Mouse (Mus musculus) CD4-positive, CD25-positive, alpha-beta regulatory T cell, adult 4 months (primary cell): ENCODE results near the gene Zcwpw1. TPM values are rescaled to one million over a fixed set of nuclear protein-coding genes. Genes with fewer than 3 reads are reported as not detected.
"Not testable (repeated sequence)": the region's sequence is repeated elsewhere in the genome, so short reads cannot be mapped to it uniquely, and the experiment has no call there.

ENCODE experiments used
- ATAC-seq: one replicate; pipeline ENCODE4 v1.8.0; 2017
- polyA plus RNA-seq, 2 experiments: library from polyadenylated mRNA; unstranded; fragments of 100-300 nt; shearing (Covaris generic); gene quantifications; one replicate each; pipeline ENCODE4 v1.2.1; 2017

Zcwpw1 gene
- polyA plus RNA-seq, 2 experiments from 2014 or later, result 15.2 to 24.8 TPM

- no peak for ATAC-seq
These were observed 49.0 kb downstream of the Zcwpw1 start for GRCm38 (mm10) chr5:137836611-137837010.

DNA sequence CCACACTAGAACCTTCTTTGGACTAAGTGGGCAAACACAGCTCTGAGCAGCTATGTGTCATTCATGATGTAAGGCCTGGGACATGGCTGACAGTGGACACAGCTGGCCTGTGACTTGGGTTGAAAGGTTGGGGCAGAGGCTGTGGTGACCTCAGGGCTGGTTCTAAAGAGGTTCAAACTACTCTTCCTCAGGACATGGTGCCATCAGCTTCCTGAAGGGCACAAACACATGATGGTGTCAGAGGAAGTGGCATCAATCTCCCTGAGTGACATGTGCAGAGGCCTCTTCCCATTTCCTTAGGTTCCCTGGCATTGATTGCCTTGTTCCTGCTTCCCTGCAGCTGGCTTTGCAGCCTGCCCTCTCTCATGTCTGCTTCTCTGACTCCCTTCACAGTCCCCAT lies 49.5 kb downstream of the Zcwpw1 start:
- ATAC-seq, result not testable (repeated sequence)

DNA sequence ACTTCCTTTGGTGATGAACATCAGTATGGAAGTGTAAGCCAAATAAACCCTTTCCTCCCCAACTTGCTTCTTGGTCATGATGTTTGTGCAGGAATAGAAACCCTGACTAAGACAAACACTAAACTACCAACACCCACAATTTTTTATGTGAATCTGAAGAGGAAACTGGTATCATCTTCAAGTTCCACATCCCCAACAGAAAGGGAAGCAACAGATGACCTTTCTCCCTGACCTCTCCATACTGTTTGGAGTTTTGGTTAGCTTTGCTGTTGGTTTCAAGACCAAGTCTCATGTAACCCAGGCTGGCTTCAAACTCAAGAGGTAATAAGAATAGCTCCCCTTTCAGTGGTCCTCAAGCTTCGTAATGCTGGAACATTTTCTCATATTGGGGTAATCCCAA lies 62.7 kb downstream of the Zcwpw1 start:
- not testable (repeated sequence) for ATAC-seq

- not testable (repeated sequence) for ATAC-seq
These were observed 67.3 kb downstream of the Zcwpw1 start for GRCm38 (mm10) chr5:137854907-137855306.

DNA sequence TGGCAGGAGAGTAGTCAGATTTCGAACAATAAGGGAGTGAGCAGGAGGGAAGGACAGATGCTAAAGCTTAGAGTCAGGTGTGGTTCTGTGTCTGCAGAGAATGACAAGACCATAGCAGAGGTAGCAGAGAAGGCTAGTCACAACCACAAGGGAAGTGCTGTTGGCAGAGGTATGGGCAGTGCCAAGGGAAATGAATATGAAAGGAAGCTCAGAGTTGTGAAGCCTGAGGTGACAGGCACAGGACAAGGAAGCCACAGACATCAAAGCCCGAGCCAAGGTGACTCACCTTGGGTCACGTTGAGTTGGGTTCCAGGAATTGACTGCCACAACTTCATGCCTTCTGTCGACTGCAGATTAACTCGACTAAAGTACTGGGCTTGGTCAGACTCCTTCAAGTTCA lies 69.3 kb downstream of the Zcwpw1 start:
- ATAC-seq, result not testable (repeated sequence)

- ATAC-seq, result not testable (repeated sequence)
These were observed 70.5 kb downstream of the Zcwpw1 start, which contains the start of gene Pilrb1 for GRCm38 (mm10) chr5:137857960-137858710. TSS of gene Pilrb1 (minus strand) at chr5:137858106.

GRCm38 (mm10) chr5:137864008-137864407 lies 76.4 kb downstream of the Zcwpw1 start:
- not testable (repeated sequence) for ATAC-seq

DNA sequence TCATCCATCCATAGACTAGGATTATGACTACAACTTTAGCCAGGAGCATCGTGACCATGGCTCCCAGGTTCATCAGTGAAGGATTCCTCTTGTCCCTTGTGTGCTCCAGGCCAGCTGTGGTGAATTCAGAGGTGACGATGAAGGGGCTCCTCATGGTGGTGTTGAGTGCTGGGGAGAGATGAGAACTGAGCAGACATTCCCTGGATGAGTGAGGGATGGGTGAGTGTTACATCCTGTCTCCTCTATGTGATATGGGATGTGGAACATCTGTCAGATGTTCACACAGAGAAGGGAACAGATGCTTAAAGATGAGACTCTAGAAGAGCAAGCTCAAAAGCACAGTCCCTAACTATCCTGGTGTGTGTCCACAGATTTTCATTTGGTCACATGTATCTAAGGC lies 81.0 kb downstream of the Zcwpw1 start:
- not testable (repeated sequence) for ATAC-seq

- ATAC-seq, result not testable (repeated sequence)
These were observed 84.2 kb downstream of the Zcwpw1 start, which contains the start of gene Pilrb2 for GRCm38 (mm10) chr5:137871644-137872380. TSS of gene Pilrb2 (minus strand) at chr5:137871815.

Other genes starting within 250 kb of the Zcwpw1 start
- gene Actl6b, start 234.3 kb upstream of the Zcwpw1 start, polyA plus RNA-seq, result not detected
- gene Tfr2, start 218.0 kb upstream of the Zcwpw1 start, polyA plus RNA-seq, result 1 to 10 TPM in 1 of 2 experiments, not detected in 1; 1.6 TPM
- 10 to 100 TPM; 27.3 to 28.8 TPM for gene Mospd3, start 186.7 kb upstream of the Zcwpw1 start, polyA plus RNA-seq
- gene Pcolce, start 174.0 kb upstream of the Zcwpw1 start, polyA plus RNA-seq, result 1 to 10 TPM in 1 of 2 experiments, not detected in 1; 1.4 TPM
- under 1 TPM; 0.46 to 0.49 TPM for gene Fbxo24, start 158.8 kb upstream of the Zcwpw1 start, polyA plus RNA-seq
- gene Lrch4, start 158.7 kb upstream of the Zcwpw1 start, polyA plus RNA-seq, result 10 to 100 TPM; 46.5 to 81.2 TPM
- 10 to 100 TPM; 11.5 to 15.5 TPM for gene Gm20605, start 158.6 kb upstream of the Zcwpw1 start, polyA plus RNA-seq
- 10 to 100 TPM; 43.0 to 46.6 TPM for gene Sap25, start 146.5 kb upstream of the Zcwpw1 start, polyA plus RNA-seq
- gene Irs3, start 142.1 kb upstream of the Zcwpw1 start, polyA plus RNA-seq, result not detected
- gene Agfg2, start 103.1 kb upstream of the Zcwpw1 start, polyA plus RNA-seq, result 10 to 100 TPM; 14.3 to 15.7 TPM
- under 1 TPM in 1 of 2 experiments, not detected in 1; 0.11 TPM for gene Nyap1, start 46.2 kb upstream of the Zcwpw1 start, polyA plus RNA-seq
- 10 to 100 TPM; 49.6 to 62.4 TPM for gene Tsc22d4, start 42.1 kb upstream of the Zcwpw1 start, polyA plus RNA-seq
- 1 to 10 TPM; 6.9 to 7.0 TPM for gene Ppp1r35, start 8.9 kb upstream of the Zcwpw1 start, polyA plus RNA-seq
- gene Mepce, start 143 bp upstream of the Zcwpw1 start, polyA plus RNA-seq, result 10 to 100 TPM; 27.5 to 32.3 TPM
- under 1 TPM in 1 of 2 experiments, not detected in 1; 0.51 TPM for gene Pilra, start 48.5 kb downstream of the Zcwpw1 start, polyA plus RNA-seq
- under 1 TPM in 1 of 2 experiments, not detected in 1; 0.58 TPM for gene Pilrb1, start 70.3 kb downstream of the Zcwpw1 start, polyA plus RNA-seq
- 1 to 10 TPM in 1 of 2 experiments, not detected in 1; 1.9 TPM for gene Pilrb2, start 84.0 kb downstream of the Zcwpw1 start, polyA plus RNA-seq
- gene Cyp3a13, start 133.8 kb downstream of the Zcwpw1 start, polyA plus RNA-seq, result not detected
- under 1 TPM in 1 of 2 experiments, not detected in 1; 0.08 TPM for gene Gjc3, start 175.3 kb downstream of the Zcwpw1 start, polyA plus RNA-seq
- gene Azgp1, start 193.7 kb downstream of the Zcwpw1 start, polyA plus RNA-seq, result not detected
- not detected for gene Smok3a, start 233.5 kb downstream of the Zcwpw1 start, polyA plus RNA-seq
- not detected for gene Smok3b, start 233.6 kb downstream of the Zcwpw1 start, polyA plus RNA-seq